Mouse (Mus musculus): ENCODE data around the gene Pip4k2b.
A peak's percentile ranks its signal among the peaks of the same experiment; 100 is the strongest.
"Not testable (repeated sequence)": the region's sequence is repeated elsewhere in the genome, so short reads cannot be mapped to it uniquely, and the experiment has no call there.

The Pip4k2b gene

DNA sequence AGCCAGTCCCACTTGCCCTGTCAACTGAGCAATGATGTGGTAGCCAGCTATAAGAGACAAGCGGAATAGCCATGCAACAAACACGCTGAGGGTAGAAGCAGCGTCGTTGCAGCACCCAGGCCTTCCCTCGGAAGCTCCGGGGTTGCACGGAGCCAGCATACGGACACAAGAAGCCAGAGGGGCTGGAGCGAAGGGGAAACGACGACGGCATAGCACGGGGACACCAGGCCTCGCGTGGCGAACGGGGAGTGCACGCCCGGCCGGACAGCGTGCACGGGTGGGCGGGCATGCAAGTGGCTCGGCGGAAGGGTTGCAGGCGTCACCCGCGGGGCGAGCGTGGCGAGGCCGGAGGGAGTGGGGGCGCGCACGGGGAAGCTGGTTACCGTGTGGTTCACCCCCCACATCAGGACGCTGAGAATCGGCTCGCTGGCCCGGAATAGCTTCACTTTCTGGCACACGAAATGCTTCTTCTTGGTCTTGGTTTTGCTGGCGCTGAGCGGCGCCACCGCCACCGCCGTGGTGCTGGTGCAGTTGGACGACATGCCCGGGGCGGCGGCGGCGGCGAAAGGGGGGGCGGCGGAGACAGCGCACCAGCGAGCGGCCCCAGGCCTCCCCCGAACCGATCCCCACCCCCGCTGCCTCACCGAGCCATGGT, at the start of gene Pip4k2b:
Pip4k2b (minus strand) TSS at position 642 of the 655 bp plus-strand sequence.
- DNase-seq (ENCODE audit: low read depth) = no peak

DNA sequence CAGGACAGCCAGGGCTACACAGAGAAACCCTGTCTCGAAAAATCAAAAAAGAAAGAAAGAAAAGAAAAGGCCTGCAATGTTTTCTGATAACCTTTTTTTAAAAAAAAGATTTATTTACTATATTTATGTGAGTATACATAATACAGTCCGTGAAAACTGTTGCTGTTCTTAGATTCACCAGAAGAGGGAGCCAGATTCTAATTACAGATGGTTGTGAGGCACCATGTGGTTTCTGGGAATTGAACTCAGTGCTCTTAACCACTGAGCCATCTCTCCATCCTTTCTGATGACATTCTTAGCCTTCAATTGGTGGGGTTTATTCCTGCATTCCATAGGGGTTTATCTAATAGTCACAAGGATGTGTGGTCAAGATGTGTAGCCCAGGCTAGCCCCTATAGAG, 48.7 kb upstream of the Pip4k2b start:
- peak; percentile 94 for DNase-seq (ENCODE audit: low read depth)

DNA sequence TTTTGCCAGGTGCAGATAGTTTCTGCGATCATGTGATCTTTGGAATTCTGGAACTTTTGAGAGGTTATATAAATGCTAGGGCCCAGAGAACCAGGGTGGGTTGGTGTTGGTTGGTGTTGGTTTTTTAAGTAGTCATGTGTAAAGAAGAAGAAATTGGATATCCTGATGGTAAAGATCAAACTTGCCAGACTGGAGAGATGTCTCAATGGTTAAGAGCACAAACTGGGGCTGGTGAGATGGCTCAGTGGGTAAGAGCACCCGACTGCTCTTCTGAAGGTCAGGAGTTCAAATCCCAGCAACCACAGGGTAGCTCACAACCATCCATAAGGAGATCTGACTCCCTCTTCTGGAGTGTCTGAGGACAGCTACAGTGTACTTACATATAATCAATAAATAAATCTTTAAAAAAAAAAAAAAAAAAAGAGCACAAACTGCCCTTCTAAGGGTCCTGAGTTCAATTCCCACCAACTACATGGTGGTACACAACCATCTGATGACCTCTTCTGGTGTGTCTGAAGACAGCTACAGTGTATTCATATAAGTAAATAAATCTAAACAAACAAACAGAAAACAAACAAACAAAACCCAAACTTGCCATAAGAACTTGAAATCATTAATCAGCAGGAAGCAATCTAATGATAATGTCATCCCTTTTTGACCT, 46.4 kb upstream of the Pip4k2b start:
- DNase-seq (ENCODE audit: low read depth) = not testable (repeated sequence)

- no peak for DNase-seq (ENCODE audit: low read depth)
Measured at GRCm38 (mm10) chr11:97789727-97790126, 45.2 kb upstream of the Pip4k2b start.

GRCm38 (mm10) chr11:97787961-97788360, 43.5 kb upstream of the Pip4k2b start:
- no peak for DNase-seq (ENCODE audit: low read depth)

DNA sequence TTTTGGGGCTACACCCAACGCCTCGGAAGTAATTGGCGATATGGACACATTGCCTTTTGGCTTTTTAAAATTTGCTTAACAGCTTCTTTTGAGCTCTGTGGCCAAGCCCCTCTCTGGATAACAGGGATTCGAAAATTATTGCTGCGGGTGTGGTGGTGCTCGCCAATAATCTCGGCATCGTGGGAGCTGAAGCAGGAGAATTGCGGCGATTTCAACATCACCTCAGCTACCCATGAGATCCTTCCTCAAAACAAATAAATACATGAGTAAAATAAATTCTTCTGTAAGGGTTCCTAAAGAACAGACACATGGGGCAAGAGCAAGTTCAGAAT, 38.0 kb upstream of the Pip4k2b start:
- no peak for DNase-seq (ENCODE audit: low read depth)

DNA sequence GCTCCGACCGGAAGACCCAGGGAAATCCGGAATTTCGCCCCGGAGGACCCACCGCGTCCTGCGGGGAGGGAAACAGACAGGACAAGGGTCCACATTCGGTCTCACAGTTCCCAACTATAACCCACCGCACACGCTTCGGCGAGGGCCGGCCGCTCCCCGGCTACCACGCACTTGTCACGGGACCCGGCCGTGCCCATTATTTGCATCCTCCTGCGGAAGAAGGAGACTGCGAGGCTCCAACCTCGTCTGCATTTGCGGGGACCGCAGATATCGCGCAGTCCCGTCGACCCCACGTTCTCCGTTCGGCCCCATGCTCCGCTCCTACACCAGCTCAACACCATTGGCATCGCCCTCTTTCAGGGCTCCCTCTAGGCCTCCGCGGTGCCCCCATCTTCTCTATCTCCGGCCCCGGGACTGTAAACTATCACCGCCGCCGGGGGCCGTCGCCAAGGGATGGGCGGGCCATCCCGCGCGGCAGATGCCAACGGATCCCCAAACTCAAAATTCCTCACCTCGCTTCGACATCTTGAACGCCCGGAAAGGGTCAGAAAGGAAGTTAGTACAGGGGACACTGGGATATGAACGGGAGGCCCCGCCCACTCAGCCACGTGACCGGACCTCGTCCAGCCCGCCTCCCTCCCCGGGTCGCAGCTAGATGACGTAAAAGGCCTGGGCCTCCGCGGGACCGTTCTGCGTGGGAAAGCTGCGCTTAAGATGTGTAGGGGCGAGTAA, 37.5 kb upstream of the Pip4k2b start, which contains the start of gene Rpl23:
Rpl23 (minus strand) TSS at position 606 of the 732 bp plus-strand sequence.
- DNase-seq (ENCODE audit: low read depth) = peak; percentile 99

GRCm38 (mm10) chr11:97781478-97781831, 37.0 kb upstream of the Pip4k2b start:
- DNase-seq (ENCODE audit: low read depth) = peak; percentile 50

DNA sequence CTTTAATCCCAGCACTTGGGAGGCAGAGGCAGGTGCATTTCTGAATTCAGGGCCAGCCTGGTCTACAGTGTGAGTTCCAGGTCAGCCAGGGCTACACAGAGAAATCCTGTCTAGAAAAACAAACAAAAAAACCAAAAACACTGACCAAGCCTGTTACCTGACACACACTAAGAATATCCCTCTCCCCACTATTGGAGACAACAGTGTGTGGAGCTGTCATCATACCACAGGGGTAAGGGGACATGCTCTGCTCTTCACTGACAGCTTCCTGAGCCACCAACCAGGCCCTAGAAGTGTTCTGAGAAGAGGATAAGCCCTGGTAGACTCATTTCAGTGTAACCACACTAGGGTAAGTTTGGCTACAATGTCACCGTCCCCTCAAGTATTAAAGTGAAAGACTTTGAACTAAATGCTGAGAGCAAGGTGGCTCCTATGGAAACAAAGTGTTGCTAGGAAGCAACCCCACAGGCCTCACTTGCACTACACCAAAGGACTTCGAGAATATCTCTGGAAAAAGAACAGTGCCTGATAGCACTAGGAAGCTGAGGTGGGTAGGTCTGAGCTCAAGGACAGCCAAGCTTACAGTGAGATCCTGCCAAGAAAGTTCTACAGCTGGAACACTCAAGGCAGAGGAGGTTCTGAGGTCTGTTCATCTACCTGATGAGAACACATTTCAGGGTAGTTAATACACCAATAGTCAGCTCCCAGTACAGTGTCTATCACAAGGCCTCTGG, 35.6 kb upstream of the Pip4k2b start:
- no peak for DNase-seq (ENCODE audit: low read depth)

DNA sequence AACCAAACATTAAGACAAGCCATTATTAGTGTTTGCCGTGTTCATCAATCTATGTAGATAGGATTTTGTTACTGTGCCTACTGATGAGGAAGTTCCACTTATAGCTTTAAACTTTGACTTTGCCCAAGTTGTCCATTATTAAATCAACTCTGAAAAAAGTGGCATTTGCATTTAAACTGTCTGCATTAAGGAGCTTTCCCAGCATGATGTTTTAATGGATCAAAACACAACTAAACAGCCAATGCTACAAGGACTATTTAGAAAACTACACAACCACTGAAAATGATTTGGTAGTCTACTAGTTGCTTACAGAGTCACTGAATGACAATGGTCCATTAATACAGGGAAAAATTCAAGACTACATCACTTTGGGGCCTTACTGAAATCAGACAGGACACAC, 34.4 kb upstream of the Pip4k2b start:
- DNase-seq (ENCODE audit: low read depth) = no peak

DNA sequence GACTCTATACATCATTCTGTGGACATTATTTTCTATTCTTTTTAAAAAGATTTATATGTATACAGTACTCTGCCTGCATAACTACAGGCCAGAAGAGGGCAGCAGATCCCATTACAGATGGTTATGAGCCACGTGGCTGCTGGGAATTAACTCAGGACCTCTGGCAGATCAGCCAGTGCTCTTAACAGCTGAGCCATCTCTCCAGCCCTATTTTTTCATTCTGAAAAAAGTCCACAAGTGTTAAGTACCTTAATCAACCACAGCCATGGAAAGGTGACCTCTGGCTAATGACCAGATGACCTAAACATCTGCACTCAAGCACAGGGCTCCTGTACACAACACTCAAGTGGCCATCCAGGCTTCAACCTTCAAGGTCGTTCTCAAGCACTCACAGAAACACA, 32.6 kb upstream of the Pip4k2b start:
- DNase-seq (ENCODE audit: low read depth) = peak; percentile 58

DNA sequence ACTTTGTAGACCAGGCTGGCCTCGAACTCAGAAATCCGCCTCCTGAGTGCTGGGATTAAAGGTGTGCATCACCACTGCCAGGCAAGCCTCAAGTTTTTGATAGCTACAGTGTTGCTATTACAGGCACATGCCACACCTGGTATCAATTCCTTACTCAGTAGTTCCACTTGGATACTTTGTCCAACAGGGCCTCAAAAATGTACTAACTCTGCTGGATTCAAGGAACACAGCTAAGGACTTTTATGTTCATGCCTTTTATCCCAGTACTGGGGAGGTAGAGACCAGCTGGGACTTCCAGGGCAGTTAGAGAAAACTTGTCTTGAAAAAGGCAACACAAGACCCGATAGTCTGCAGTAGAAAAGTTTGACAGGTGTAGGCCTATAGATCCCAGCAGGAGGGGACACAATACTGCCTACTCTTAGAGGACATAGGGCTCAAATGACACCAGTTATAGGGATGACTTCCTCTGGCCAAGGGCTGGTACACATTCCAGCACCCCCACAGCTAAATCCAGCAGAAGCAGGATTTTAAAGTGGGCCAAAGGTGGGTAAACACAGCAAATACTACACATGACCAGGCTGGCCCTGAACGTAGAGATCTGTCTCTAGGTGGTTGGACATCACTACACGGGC, 32.1 kb upstream of the Pip4k2b start:
- DNase-seq (ENCODE audit: low read depth) = no peak

DNA sequence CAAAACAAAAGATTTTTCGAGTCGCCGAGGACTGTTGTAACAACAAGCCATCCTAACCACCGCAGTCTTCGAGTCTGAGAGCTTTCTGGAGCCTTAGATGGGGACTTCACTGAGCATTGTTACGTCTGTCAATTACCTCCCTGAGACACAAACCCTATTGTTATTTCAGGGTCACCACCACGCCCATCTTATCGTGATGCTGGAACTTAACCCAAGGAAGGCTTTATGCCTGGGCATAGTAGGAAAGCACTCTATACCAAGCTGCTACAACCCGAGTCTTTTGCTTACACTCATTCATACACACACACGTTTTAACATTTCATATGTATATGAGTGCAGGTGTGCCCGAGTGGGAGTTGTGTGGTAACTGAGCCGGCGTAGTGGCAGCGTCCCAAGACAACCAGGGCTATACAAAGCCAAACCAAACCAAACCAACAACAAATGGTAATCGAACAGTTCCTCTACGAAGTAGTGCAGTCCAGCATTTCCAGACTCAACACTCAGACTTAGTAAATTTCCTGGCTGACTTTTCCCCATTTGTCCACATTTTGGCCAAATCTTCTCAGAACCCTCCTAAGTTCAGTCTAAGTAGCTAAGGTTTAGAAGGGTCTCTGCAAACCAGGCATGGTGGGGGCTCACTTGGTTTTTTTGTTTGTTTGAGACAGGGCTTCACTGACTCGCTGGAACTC, 31.4 kb upstream of the Pip4k2b start, which contains the start of gene 1700001P01Rik:
1700001P01Rik (minus strand) TSS at position 111 of the 689 bp plus-strand sequence.
- no peak for DNase-seq (ENCODE audit: low read depth)

- no peak for DNase-seq (ENCODE audit: low read depth)
Measured at GRCm38 (mm10) chr11:97775186-97775585, 30.7 kb upstream of the Pip4k2b start.

DNA sequence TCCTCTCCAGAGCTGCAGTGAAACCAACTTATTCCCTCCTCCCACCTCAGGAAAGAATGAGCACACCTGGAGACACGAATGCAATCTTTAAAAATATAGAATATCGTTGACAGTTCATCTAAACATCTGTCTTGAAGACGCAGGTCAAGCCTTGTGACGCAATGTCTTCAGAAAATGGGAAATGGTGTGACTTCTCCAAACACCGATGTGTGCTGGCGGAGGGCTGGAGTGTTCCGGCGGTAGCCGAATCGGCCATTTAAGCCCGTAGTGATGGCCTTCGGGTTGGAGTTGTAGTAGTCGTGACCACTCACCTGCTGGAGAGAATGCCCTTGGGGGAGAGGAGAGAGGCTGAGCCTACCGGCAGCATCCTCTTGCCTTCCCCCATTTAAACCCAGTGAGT, 26.9 kb upstream of the Pip4k2b start:
- no peak for DNase-seq (ENCODE audit: low read depth)

DNA sequence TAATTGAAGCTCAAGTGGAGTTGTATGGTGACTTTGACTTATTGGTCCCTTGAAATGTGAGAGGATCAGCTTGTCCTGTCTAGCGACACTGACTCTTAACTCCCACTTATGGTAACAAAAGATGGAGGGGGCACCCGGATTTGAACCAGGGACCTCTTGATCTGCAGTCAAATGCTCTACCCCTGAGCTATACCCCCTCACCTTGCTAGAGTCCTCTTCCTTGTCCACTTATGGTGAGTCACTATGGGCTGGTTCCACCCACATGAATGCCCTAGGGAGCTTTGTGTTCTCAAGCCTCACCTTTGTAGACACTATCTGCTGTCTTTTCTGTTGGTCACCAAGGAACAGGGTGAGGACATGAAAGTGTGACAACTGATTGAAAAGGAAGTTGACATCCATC, 25.2 kb upstream of the Pip4k2b start:
- DNase-seq (ENCODE audit: low read depth) = no peak

DNA sequence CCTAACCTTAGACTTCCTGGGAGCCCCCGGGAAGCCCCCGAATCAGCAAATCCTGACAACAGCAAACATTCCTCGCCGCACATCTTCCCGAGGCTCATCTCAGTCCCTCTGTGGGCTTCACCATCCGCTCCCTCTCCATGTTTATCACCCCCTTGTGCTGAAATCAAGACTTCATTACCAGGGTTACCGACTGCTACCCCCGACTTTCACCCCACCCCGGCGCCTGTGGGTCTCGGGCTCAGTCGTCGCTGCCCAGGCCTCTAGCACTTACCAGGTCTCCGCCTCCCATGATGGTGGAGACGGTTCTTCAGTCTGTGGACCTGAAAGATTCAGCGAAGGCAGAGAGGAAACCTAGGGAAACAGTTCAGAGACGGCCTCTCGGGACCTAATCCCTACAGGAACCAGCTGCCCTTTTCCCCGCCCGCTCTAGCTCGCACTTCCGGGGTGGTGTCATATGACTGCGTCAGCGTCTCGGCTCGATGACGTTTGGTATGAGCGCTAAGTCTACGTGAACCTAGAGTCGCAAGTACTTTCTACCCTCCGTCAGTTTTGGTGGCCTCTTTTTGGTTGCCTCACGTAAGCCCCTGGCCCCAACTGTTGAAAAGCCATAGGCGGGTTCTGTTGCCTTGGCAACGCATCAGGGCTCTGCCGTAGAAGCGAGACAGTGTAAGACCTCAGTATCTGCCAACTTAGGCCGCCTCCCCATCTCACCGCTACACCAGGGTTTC, 21.8 kb upstream of the Pip4k2b start, which contains the start of gene Cwc25:
Cwc25 (minus strand) TSS at position 403 of the 728 bp plus-strand sequence.
- DNase-seq (ENCODE audit: low read depth) = peak; percentile 98

- DNase-seq (ENCODE audit: low read depth) = peak; percentile 61
Measured at GRCm38 (mm10) chr11:97761638-97762037, 17.1 kb upstream of the Pip4k2b start.

GRCm38 (mm10) chr11:97758942-97759341, 14.4 kb upstream of the Pip4k2b start:
- DNase-seq (ENCODE audit: low read depth) = no peak

DNA sequence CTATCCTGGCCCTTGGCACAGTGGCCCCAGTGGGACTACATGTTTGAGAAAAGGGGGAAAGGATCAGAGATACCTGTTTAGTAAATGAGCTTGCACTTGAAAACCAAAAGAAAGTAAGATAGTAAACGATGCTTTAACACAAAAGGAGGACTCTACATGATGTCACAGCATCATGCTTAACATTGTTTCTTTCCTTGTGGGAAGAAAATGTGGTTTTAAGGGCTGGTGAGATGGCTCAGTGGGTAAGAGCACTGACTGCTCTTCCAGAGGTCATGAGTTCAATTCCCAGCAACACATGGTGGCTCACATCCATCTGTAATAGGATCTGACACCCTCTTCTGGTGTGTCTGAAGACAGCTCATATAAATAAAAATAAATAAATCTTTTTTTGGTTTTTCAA, 13.6 kb upstream of the Pip4k2b start:
- DNase-seq (ENCODE audit: low read depth) = no peak

DNA sequence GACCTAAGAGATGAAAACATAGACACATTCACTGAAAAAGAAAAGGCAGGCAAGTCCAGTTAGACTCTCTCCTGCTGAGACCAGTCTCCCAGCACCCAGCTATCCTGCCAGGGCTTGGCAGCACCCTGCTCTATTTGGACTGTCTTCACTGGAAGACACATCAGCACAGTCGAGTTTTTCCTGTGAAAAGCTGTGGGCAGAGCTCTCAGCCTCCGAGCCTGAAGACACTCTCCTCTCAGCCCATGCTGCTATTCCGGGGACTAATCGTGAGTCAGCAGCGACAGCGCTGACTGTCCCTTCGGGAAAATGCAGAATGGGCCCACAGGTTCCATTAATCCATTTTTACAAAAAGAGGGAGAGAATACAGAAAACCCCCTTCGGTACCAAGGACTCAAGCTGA, 8.8 kb upstream of the Pip4k2b start:
- no peak for DNase-seq (ENCODE audit: low read depth)

Measured in induced T-regulatory cell, adult 2 months (primary cell).